ENCODE assay signal across 24 mouse cellular contexts in genomic region chr4:154707521-154707920, GRCm38 (mm10). TPM values are rescaled to one million over a fixed set of nuclear protein-coding genes. Genes with fewer than 3 reads are reported as not detected.
DNase-seq lines count a peak whose midpoint lies in the region; ATAC-seq and TF ChIP-seq lines count a peak whose summit lies in the region.
"Had no signal": no experiment of that assay in that cellular context is flagged by ENCODE, and none has a peak within 500 bp of the region (broad histone marks: within the 10 kb centered on the region; RNA-seq: fewer than 3 reads in every experiment).

No protein-coding gene starts in this region.

- H3K9ac ChIP-seq in intestine, postnatal 0 days (ENCODE audit: low read depth, low read length): no peak overlapping the region
- no peak overlapping the region for H3K9ac ChIP-seq in intestine, embryonic 15.5 days
- H3K9ac ChIP-seq: liver, embryonic 15.5 days; neural tube, embryonic 13.5 days; stomach, embryonic 15.5 days had no signal

- no peak overlapping the region for H3K4me2 ChIP-seq in intestine, postnatal 0 days (replicated peaks; ENCODE audit: low read depth)
- H3K4me2 ChIP-seq in intestine, embryonic 15.5 days (replicated peaks): no peak overlapping the region
- H3K4me2 ChIP-seq: liver, embryonic 15.5 days; neural tube, embryonic 13.5 days; stomach, embryonic 15.5 days had no signal

- 87% methylated on average over 4 of the region's 4 CpGs for WGBS in intestine, postnatal 0 days
- WGBS in intestine, embryonic 15.5 days: 83% methylated on average over 4 of the region's 4 CpGs

- H3K36me3 ChIP-seq in intestine, postnatal 0 days (ENCODE audit: control insufficient read depth, insufficient read depth): no peaks in the 10 kb centered on the region
- no peaks in the 10 kb centered on the region for H3K36me3 ChIP-seq in intestine, embryonic 15.5 days
- H3K36me3 ChIP-seq: embryonic facial prominence, embryonic 10.5 days; liver, embryonic 15.5 days; neural tube, embryonic 13.5 days; stomach, embryonic 15.5 days had no signal

- no peaks in the 10 kb centered on the region for H3K9me3 ChIP-seq in intestine, postnatal 0 days (ENCODE audit: control insufficient read depth)
- no peaks in the 10 kb centered on the region for H3K9me3 ChIP-seq in intestine, embryonic 15.5 days
- H3K9me3 ChIP-seq: embryonic facial prominence, embryonic 10.5 days; liver, embryonic 15.5 days; neural tube, embryonic 13.5 days; stomach, embryonic 15.5 days had no signal

- intact Hi-C loops in gastrocnemius, postnatal 36 days (cut with DNase I): no loop called here
- intact Hi-C loops in left cerebral cortex, postnatal 14 days (cut with DNase I): no loop called here

- no peaks in the 10 kb centered on the region for H3K27me3 ChIP-seq in intestine, postnatal 0 days (replicated peaks; ENCODE audit: control insufficient read depth, insufficient read depth, low read length)
- H3K27me3 ChIP-seq in intestine, embryonic 15.5 days (replicated peaks): no peaks in the 10 kb centered on the region; the same call in 1 of the 2 replicates
- H3K27me3 ChIP-seq: stomach, embryonic 15.5 days had no signal

- 0 out of 2 replicates have a peak, but pooled peaks have one; percentile 2 for TF ChIP-seq CTCF in intestine, postnatal 0 days (IDR thresholded peaks at IDR 0.05; ENCODE audit: low read depth)

- H3K4me1 ChIP-seq in intestine, postnatal 0 days (replicated peaks; ENCODE audit: control insufficient read depth, insufficient read depth, low read length): no peaks in the 10 kb centered on the region
- no peaks in the 10 kb centered on the region for H3K4me1 ChIP-seq in intestine, embryonic 15.5 days (replicated peaks)
- H3K4me1 ChIP-seq: liver, embryonic 15.5 days; neural tube, embryonic 13.5 days; stomach, embryonic 15.5 days had no signal

- no peak overlapping the region for H3K27ac ChIP-seq in intestine, postnatal 0 days (ENCODE audit: low read depth, low read length)
- no peak overlapping the region for H3K27ac ChIP-seq in intestine, embryonic 15.5 days
- H3K27ac ChIP-seq: embryonic facial prominence, embryonic 10.5 days; liver, embryonic 15.5 days; neural tube, embryonic 13.5 days; stomach, embryonic 15.5 days had no signal

- peak; percentile 9 to 41 for DNase-seq in spleen, postnatal 4 days (ENCODE audit: low spot score in 2 of 2)
- DNase-seq in spleen, postnatal 14 days (ENCODE audit: low spot score in 2 of 2): no peak
- DNase-seq in gastrocnemius, postnatal 36 days: peak; percentile 11 to 14
- DNase-seq in left cerebral cortex, postnatal 14 days (ENCODE audit: low spot score in 2 of 2): no peak
- no peak for DNase-seq in left cerebral cortex, adult 8-10 months (ENCODE audit: low spot score in 2 of 2)
- DNase-seq: adrenal gland, adult 2 months; cerebellum, adult 2 months; midbrain, embryonic 14.5 days; spleen, adult 18-20 months; thymus, postnatal 14 days had no signal

- no peak overlapping the region for H3K4me3 ChIP-seq in intestine, postnatal 0 days (ENCODE audit: low read depth, low read length)
- H3K4me3 ChIP-seq in intestine, embryonic 15.5 days (replicated peaks): no peak overlapping the region
- H3K4me3 ChIP-seq: embryonic facial prominence, embryonic 10.5 days; liver, embryonic 15.5 days; neural tube, embryonic 13.5 days; stomach, embryonic 15.5 days had no signal

- ATAC-seq in intestine, postnatal 0 days: no peak
- ATAC-seq in intestine, embryonic 15.5 days: no peak
- ATAC-seq: lung, postnatal 0 days had no signal

RNA-seq across cellular contexts. Expression of gene Actrt2, which starts 39.9 kb away (rescaled TPM):
- polyA plus RNA-seq in intestine, postnatal 0 days (2015; fragmentation: Nextera tagmentation; extraction: Ambion mirVana): not detected in 2 replicates
- polyA plus RNA-seq in intestine, embryonic 15.5 days (2015; fragmentation: Nextera tagmentation; extraction: Ambion mirVana): not detected in 2 replicates
- total RNA-seq in gastrocnemius, postnatal 36 days (2021): not detected
- not detected for total RNA-seq in left cerebral cortex, postnatal 14 days (2021)
- not detected for total RNA-seq in left cerebral cortex, adult 8-10 months (2022)
- total RNA-seq: adrenal gland, adult 2 months; common myeloid progenitor, adult 5-6 weeks; left cerebral cortex, adult 18-20 months; megakaryocyte, adult 5-6 weeks had no signal
- polyA plus RNA-seq: adrenal gland, adult 2 months; cerebellum, adult 2 months; embryonic facial prominence, embryonic 10.5 days; forebrain, embryonic 11.5 days; heart, postnatal 0 days; hindbrain, embryonic 11.5 days; limb, embryonic 14.5 days; liver, embryonic 15.5 days; lung, postnatal 0 days; midbrain, embryonic 14.5 days; neural tube, embryonic 13.5 days; stomach, embryonic 15.5 days had no signal

Comparison
In these comparisons a context has a peak if more than half of its experiments do, and no peak if none do; other contexts are left out.
1. DNase-seq: peak in spleen, postnatal 4 days (2 of 2) and gastrocnemius, postnatal 36 days (2 of 2); none in spleen, postnatal 14 days (0 of 2), left cerebral cortex, postnatal 14 days (0 of 2) and left cerebral cortex, adult 8-10 months (0 of 2).